Mouse (Mus musculus): ENCODE results near the gene Gngt2. TPM values are rescaled to one million over a fixed set of nuclear protein-coding genes. Genes with fewer than 3 reads are reported as not detected.

Gngt2 gene
- polyA plus RNA-seq, 1 experiment from 2014 or later = 9.8 TPM

DNA sequence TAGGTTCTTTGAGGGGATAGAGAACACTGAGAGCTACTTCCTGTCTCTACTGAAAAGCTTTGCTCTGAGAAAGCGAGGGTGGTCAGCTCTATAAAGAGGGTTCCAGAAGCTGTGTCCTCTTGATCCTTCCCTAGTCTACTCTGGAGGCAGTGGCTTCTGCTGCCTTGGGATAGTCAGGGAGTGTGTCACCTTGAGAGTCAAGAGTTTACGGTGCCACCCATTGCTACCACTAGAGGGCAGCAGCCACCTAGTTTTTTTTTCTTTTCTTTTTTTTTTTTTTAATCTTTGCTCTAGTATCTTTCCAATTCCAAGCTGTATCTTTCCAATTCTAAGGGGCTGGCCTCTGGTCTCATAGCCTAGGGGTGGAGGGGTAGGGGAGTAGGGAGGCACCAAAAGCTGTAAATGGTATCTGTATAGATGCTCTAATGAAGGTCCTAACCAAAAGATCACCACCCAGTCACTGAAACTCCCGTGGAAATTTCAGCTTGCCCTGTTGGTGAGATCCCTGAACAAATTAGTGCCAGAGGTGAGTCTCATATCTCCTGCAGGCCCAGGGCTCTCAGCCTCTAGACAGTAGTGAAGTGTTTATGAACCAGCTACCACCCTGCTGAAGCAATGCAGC lies 9.4 kb upstream of the Gngt2 start:
- peaks cover 6% of the 10 kb centered on the region; the same call in 1 of the 2 replicates for H3K4me1 ChIP-seq (ENCODE audit: control insufficient read depth, insufficient read depth, low read length)
- DNase-seq (ENCODE audit: low spot score) = peak; percentile 80
- H3K4me2 ChIP-seq (ENCODE audit: low read depth, severe bottlenecking) = no peak overlapping the region
- H3K9me3 ChIP-seq (ENCODE audit: control insufficient read depth, low read length) = no peaks in the 10 kb centered on the region
- H3K9ac ChIP-seq (ENCODE audit: low read length) = no peak overlapping the region
- H3K4me3 ChIP-seq (ENCODE audit: low read depth, low read length) = no peak overlapping the region
- no peak overlapping the region for H3K27ac ChIP-seq (replicated peaks; ENCODE audit: low read depth, low read length)
- 18% methylated on average over 3 of the region's 3 CpGs for WGBS
- no peaks in the 10 kb centered on the region for H3K36me3 ChIP-seq (ENCODE audit: control insufficient read depth, insufficient read depth, low read length)
- no peak for ATAC-seq (ENCODE audit: insufficient number of reproducible peaks, low FRiP score, low TSS enrichment, low read depth)
- peaks cover 73% of the 10 kb centered on the region for H3K27me3 ChIP-seq (ENCODE audit: control insufficient read depth, insufficient read depth, low read length)

- Histone ChIP-seq H3K9ac (ENCODE audit: low read length) (no peak overlapping the region), H3K27ac (replicated peaks; ENCODE audit: low read depth, low read length) (no peak overlapping the region), H3K27me3 (ENCODE audit: control insufficient read depth, insufficient read depth, low read length) (peaks cover 78% of the 10 kb centered on the region), H3K9me3 (ENCODE audit: control insufficient read depth, low read length) (no peaks in the 10 kb centered on the region), H3K4me3 (ENCODE audit: low read depth, low read length) (no peak overlapping the region), H3K4me2 (ENCODE audit: low read depth, severe bottlenecking) (no peak overlapping the region), H3K4me1 (ENCODE audit: control insufficient read depth, insufficient read depth, low read length) (peaks cover 6% of the 10 kb centered on the region; the same call in 1 of the 2 replicates), H3K36me3 (ENCODE audit: control insufficient read depth, insufficient read depth, low read length) (no peaks in the 10 kb centered on the region)
- 79% methylated on average over 11 of the region's 11 CpGs for WGBS
- DNase-seq (ENCODE audit: low spot score) (no peak), ATAC-seq (ENCODE audit: insufficient number of reproducible peaks, low FRiP score, low TSS enrichment, low read depth) (no peak)
These were observed 8.6 kb upstream of the Gngt2 start for GRCm38 (mm10) chr11:95828181-95828964.

- Histone ChIP-seq H3K4me3 (ENCODE audit: low read depth, low read length) (no peak overlapping the region), H3K9ac (ENCODE audit: low read length) (no peak overlapping the region), H3K27ac (replicated peaks; ENCODE audit: low read depth, low read length) (no peak overlapping the region), H3K4me1 (ENCODE audit: control insufficient read depth, insufficient read depth, low read length) (peaks cover 14% of the 10 kb centered on the region), H3K27me3 (ENCODE audit: control insufficient read depth, insufficient read depth, low read length) (peaks cover 88% of the 10 kb centered on the region), H3K4me2 (ENCODE audit: low read depth, severe bottlenecking) (no peak overlapping the region), H3K9me3 (ENCODE audit: control insufficient read depth, low read length) (no peaks in the 10 kb centered on the region), H3K36me3 (ENCODE audit: control insufficient read depth, insufficient read depth, low read length) (no peaks in the 10 kb centered on the region)
- ATAC-seq (ENCODE audit: insufficient number of reproducible peaks, low FRiP score, low TSS enrichment, low read depth) (no peak), DNase-seq (ENCODE audit: low spot score) (no peak)
- 21% methylated on average over 4 of the region's 4 CpGs for WGBS
These were observed 7.4 kb upstream of the Gngt2 start for GRCm38 (mm10) chr11:95829526-95830050.

GRCm38 (mm10) chr11:95830411-95831275 lies 6.4 kb upstream of the Gngt2 start:
- peak overlapping the region; percentile 20 for H3K4me3 ChIP-seq (ENCODE audit: low read depth, low read length)
- H3K4me2 ChIP-seq (ENCODE audit: low read depth, severe bottlenecking) = peak overlapping the region; percentile 36
- no peaks in the 10 kb centered on the region for H3K9me3 ChIP-seq (ENCODE audit: control insufficient read depth, low read length)
- ATAC-seq (ENCODE audit: insufficient number of reproducible peaks, low FRiP score, low TSS enrichment, low read depth) = no peak
- H3K36me3 ChIP-seq (ENCODE audit: control insufficient read depth, insufficient read depth, low read length) = no peaks in the 10 kb centered on the region
- H3K4me1 ChIP-seq (ENCODE audit: control insufficient read depth, insufficient read depth, low read length) = peaks cover 12% of the 10 kb centered on the region
- peaks cover 91% of the 10 kb centered on the region for H3K27me3 ChIP-seq (ENCODE audit: control insufficient read depth, insufficient read depth, low read length)
- H3K27ac ChIP-seq (replicated peaks; ENCODE audit: low read depth, low read length) = no peak overlapping the region
- DNase-seq (ENCODE audit: low spot score) = peak; percentile 52
- H3K9ac ChIP-seq (ENCODE audit: low read length) = no peak overlapping the region; the same call in 1 of the 2 replicates
- 4% methylated on average over 78 of the region's 80 CpGs for WGBS

DNA sequence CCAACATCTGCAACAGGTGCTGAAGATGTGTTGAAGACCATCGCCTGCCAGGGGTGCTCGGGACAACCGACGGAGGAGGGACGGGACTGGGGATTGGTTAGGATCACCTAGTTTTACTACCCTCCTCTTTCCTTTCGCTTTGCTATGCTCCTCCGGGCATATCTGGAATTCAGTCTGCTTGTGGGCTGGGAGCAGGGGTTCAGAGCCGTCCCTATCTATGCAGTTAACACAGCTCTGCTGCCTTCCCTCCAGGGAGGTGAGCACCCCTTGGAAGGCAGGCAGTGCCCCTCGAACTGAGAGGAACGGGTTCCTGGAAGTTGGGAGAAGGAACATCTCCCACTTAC lies 5.8 kb upstream of the Gngt2 start:
- no peak overlapping the region for H3K9ac ChIP-seq (ENCODE audit: low read length)
- no peaks in the 10 kb centered on the region for H3K9me3 ChIP-seq (ENCODE audit: control insufficient read depth, low read length)
- H3K27me3 ChIP-seq (ENCODE audit: control insufficient read depth, insufficient read depth, low read length) = peaks cover 94% of the 10 kb centered on the region
- H3K4me3 ChIP-seq (ENCODE audit: low read depth, low read length) = peak overlapping the region; percentile 15; the same call in 1 of the 2 replicates
- peak; percentile 50 for DNase-seq (ENCODE audit: low spot score)
- H3K27ac ChIP-seq (replicated peaks; ENCODE audit: low read depth, low read length) = no peak overlapping the region
- peaks cover 12% of the 10 kb centered on the region for H3K4me1 ChIP-seq (ENCODE audit: control insufficient read depth, insufficient read depth, low read length)
- 6% methylated on average over 10 of the region's 10 CpGs for WGBS
- no peaks in the 10 kb centered on the region for H3K36me3 ChIP-seq (ENCODE audit: control insufficient read depth, insufficient read depth, low read length)
- ATAC-seq (ENCODE audit: insufficient number of reproducible peaks, low FRiP score, low TSS enrichment, low read depth) = no peak
- peak overlapping the region; percentile 36 for H3K4me2 ChIP-seq (ENCODE audit: low read depth, severe bottlenecking)

DNA sequence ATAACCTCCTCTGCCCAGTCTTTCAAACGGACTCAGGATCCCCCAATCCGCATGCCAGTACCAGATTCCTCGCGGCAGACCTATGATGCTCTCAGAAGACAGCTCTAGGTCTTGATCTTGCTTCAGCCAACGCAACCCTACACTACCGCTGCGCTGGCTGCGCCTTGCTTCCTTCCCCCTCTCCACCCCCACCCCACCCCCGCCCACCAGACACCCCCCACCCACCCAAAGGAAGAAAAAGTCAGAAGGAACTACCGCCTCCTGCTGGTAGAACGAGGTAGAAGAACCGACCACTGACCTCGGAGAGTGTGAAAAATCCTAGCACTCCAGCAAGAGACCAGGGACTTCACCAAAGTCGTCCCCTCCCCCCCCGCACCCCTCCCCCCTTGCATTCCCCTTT lies 5.4 kb upstream of the Gngt2 start:
- H3K4me3 ChIP-seq (ENCODE audit: low read depth, low read length) = no peak overlapping the region
- 2% methylated on average over 15 of the region's 15 CpGs for WGBS
- no peaks in the 10 kb centered on the region for H3K9me3 ChIP-seq (ENCODE audit: control insufficient read depth, low read length)
- ATAC-seq (ENCODE audit: insufficient number of reproducible peaks, low FRiP score, low TSS enrichment, low read depth) (no peak), DNase-seq (ENCODE audit: low spot score) (peak; percentile 54)
- H3K4me1 ChIP-seq (ENCODE audit: control insufficient read depth, insufficient read depth, low read length) = peaks cover 12% of the 10 kb centered on the region
- H3K36me3 ChIP-seq (ENCODE audit: control insufficient read depth, insufficient read depth, low read length) = no peaks in the 10 kb centered on the region
- no peak overlapping the region for H3K4me2 ChIP-seq (ENCODE audit: low read depth, severe bottlenecking)
- no peak overlapping the region for H3K9ac ChIP-seq (ENCODE audit: low read length)
- H3K27me3 ChIP-seq (ENCODE audit: control insufficient read depth, insufficient read depth, low read length) = peaks cover 90% of the 10 kb centered on the region
- no peak overlapping the region for H3K27ac ChIP-seq (replicated peaks; ENCODE audit: low read depth, low read length)

DNA sequence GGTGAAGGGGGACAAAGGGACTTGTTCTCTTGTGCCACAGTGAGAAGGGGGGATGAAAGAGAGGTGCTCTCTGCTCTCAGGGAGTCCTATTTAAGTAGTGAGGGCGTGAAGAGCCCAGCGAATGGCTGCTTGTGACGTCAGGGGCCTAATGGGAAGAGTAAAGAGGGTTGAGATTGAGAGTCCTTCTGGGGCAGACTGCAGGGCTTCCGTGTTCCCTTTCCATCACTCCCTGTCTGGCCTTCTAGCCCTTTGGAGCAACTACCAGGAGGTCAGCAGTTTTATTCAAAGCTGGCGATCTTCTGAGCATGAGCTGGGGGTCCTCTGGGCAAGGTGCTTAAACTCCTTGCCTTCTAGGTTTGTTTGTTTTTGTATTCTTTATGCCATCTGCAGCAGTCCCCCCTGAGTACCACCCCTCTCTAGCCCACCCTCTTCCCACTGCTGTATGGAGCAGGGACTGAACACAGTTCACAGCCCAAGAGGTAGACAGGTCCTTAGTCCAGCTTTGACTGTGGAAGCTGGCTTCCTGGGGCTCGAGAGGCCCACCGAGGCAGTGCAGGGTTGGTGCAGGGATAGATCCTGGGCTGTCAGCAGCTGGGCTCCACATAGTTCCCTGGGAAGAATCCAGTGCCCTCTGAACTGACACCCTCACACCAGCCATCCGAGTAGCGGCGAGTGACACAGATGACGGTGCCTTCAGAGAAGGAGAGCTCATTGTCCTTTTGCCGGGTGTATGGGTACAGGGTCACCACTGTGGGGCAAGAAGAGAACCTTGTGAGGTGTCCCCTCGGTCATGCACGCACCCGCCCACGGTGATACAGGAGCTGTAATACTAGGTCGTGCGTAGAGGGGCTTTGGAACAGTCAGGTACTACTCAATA lies 4.6 kb upstream of the Gngt2 start:
- H3K4me2 ChIP-seq (ENCODE audit: low read depth, severe bottlenecking) = no peak overlapping the region
- no peak overlapping the region for H3K9ac ChIP-seq (ENCODE audit: low read length)
- H3K27me3 ChIP-seq (ENCODE audit: control insufficient read depth, insufficient read depth, low read length) = peaks cover 84% of the 10 kb centered on the region
- peaks cover 12% of the 10 kb centered on the region for H3K4me1 ChIP-seq (ENCODE audit: control insufficient read depth, insufficient read depth, low read length)
- WGBS = 36% methylated on average over 18 of the region's 18 CpGs
- H3K4me3 ChIP-seq (ENCODE audit: low read depth, low read length) = no peak overlapping the region
- ATAC-seq (ENCODE audit: insufficient number of reproducible peaks, low FRiP score, low TSS enrichment, low read depth) = no peak
- peak; percentile 29 for DNase-seq (ENCODE audit: low spot score)
- H3K9me3 ChIP-seq (ENCODE audit: control insufficient read depth, low read length) = no peaks in the 10 kb centered on the region
- H3K27ac ChIP-seq (replicated peaks; ENCODE audit: low read depth, low read length) = no peak overlapping the region
- H3K36me3 ChIP-seq (ENCODE audit: control insufficient read depth, insufficient read depth, low read length) = no peaks in the 10 kb centered on the region

Measured in limb, embryonic 11.5 days (tissue).